Mouse (Mus musculus) liver, adult 2 months (tissue): ENCODE data around the gene Otos. TPM values are rescaled to one million over a fixed set of nuclear protein-coding genes. Genes with fewer than 3 reads are reported as not detected.

ENCODE experiments used
- DNase-seq: peaks from one replicate; pipeline ENCODE4 v3.0.0-alpha.2; 2011; ENCODE audit warnings: low read depth, low spot score; ENCODE audit errors: extremely low read depth
- H3K27ac ChIP-seq: fragments of 200-500 bp; replicated peaks from 2 replicates; pipeline ENCODE4 v1.5.1; 2012; ENCODE audit warnings: low read depth, mild to moderate bottlenecking, control low read depth, inconsistent platforms, low read length; ENCODE audit not compliant: insufficient read depth
- H3K27me3 ChIP-seq: fragments of 200-500 bp; 2 replicates; pipeline ENCODE4 v1.6.1; 2012; ENCODE audit warnings: mild to moderate bottlenecking, moderate library complexity, low read length, inconsistent platforms; ENCODE audit not compliant: control insufficient read depth, insufficient read depth
- H3K36me3 ChIP-seq: fragments of 200-500 bp; 2 replicates; pipeline ENCODE4 v1.6.1; 2012; ENCODE audit warnings: low read length, inconsistent platforms; ENCODE audit not compliant: control insufficient read depth, insufficient read depth
- H3K4me1 ChIP-seq: fragments of 200-500 bp; 2 replicates; pipeline ENCODE4 v1.6.1; 2011; ENCODE audit warnings: low read length; ENCODE audit not compliant: control insufficient read depth, insufficient read depth
- H3K4me3 ChIP-seq: fragments of 200-500 bp; 2 replicates; pipeline ENCODE4 v1.5.1; 2011; ENCODE audit warnings: low read depth, mild to moderate bottlenecking, control low read depth, low read length, moderate library complexity; ENCODE audit not compliant: insufficient read depth
- H3K79me2 ChIP-seq: fragments of 200-500 bp; 2 replicates; pipeline ENCODE4 v1.6.1; 2012; ENCODE audit warnings: inconsistent platforms, mild to moderate bottlenecking, low read length, moderate library complexity; ENCODE audit not compliant: control insufficient read depth, insufficient read depth
- H3K9ac ChIP-seq: fragments of 200-500 bp; 2 replicates; pipeline ENCODE4 v1.6.1; 2012; ENCODE audit warnings: low read depth, mild to moderate bottlenecking, control low read depth, inconsistent platforms, low read length
- CTCF ChIP-seq: fragments of 200-500 bp; IDR thresholded peaks from 2 replicates; pipeline ENCODE4 v1.5.1; 2011; ENCODE audit warnings: low read depth, low read length, control low read depth
- POLR2A ChIP-seq: fragments of 200-500 bp; IDR thresholded peaks from 2 replicates; pipeline ENCODE4 v1.6.1; 2011; ENCODE audit warnings: low read length, control low read depth; ENCODE audit not compliant: insufficient read depth; ENCODE audit errors: extremely low read depth
- WGBS: fragments of 180-500 bp; shearing (Covaris S2); methylation state at CpG from one replicate; pipeline ENCODE4 v1.1.7; 2018; 5-methylcytosine and 5-hydroxymethylcytosine counted together
- polyA plus RNA-seq: library from polyadenylated mRNA; depleted of rRNA; stranded (reverse); fragments of >200 nt; gene quantifications from 2 replicates; pipeline ENCODE4 v1.2.3, GENCODE M21; 2012
- total RNA-seq: library from RNA; depleted of rRNA; stranded (reverse); fragments of >200 nt; gene quantifications from 2 replicates; pipeline ENCODE4 v1.2.3, GENCODE M21; 2014

Otos gene
- total and polyA plus RNA-seq, 2 experiments, result not detected

DNA sequence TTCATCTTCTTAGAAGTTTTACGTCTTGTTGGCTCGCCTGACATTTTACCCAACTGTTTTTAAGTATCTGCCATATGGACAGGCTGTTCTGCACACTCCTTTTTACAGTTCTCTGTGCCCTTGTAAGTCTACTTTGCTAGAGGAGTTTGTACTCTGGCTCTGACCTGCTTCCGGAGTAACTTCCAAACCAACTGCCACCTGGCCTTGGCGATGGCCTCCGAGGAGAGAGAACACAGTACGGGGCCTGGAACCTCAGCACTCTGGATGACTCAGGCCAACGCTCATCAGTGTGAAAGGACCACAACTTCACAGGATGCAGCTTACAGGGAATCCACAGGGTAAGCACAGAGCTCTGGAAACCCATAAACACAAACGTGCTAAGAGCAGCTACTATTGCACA is 14.9 kb downstream of the Otos start:
- no peak overlapping the region for H3K4me3 ChIP-seq
- H3K9ac ChIP-seq, result no peak overlapping the region
- H3K79me2 ChIP-seq, result no peaks in the 10 kb centered on the region
- H3K4me1 ChIP-seq, result no peaks in the 10 kb centered on the region
- H3K36me3 ChIP-seq, result no peaks in the 10 kb centered on the region; the same call in 1 of the 2 replicates
- no peak overlapping the region for H3K27ac ChIP-seq
- 84% methylated on average over 8 of the region's 8 CpGs for WGBS
- no peaks in the 10 kb centered on the region for H3K27me3 ChIP-seq
- no peak for TF ChIP-seq POLR2A
- no peak for TF ChIP-seq CTCF
- DNase-seq, result no peak

DNA sequence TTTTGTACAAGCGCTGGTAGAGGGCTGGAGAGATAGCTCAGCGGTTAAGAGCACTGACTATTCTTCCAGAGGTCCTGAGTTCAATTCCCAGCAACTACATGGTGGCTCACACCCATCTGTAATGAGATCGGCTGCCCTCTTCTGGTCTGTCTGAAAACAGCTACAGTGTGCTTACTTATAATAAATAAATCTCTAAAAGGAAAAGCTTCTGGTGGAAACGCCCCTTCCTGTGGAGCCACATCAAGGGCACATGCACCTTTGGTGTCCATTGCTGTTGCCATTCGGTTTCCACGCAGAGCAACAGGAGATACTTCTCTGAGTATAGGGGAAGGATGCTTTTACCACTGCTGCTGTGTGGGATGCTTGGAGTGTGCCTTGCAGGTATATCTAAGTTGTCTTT is 15.7 kb downstream of the Otos start:
- TF ChIP-seq POLR2A (no peak), CTCF (no peak)
- no peak overlapping the region for H3K9ac ChIP-seq
- no peaks in the 10 kb centered on the region for H3K4me1 ChIP-seq
- H3K4me3 ChIP-seq, result no peak overlapping the region
- no peaks in the 10 kb centered on the region; the same call in 1 of the 2 replicates for H3K36me3 ChIP-seq
- H3K79me2 ChIP-seq, result no peaks in the 10 kb centered on the region
- no peak overlapping the region for H3K27ac ChIP-seq
- no peaks in the 10 kb centered on the region for H3K27me3 ChIP-seq
- 61% methylated on average over 6 of the region's 6 CpGs for WGBS
- DNase-seq, result no peak

DNA sequence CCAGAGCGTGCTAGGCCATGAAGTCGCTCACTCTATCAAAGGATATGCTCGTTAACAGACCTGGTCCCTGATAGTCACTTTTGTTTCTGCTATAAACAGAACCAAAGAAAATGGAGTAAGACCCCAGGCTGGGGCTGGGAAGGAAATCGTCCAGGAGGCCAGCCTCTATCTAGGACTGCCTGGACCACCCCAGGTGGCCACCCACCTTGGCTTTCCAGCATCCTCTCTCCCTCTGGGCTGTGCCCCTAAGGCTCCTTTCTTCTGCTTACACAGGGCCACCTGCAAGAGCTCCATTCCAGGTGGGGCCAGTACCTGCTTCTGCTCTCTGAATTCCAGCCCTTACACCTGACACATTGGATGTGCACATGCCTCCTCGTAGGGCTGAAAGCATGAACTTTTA is 16.4 kb downstream of the Otos start:
- TF ChIP-seq CTCF, result no peak
- TF ChIP-seq POLR2A, result no peak
- Histone ChIP-seq H3K36me3 (no peaks in the 10 kb centered on the region; the same call in 1 of the 2 replicates), H3K27ac (no peak overlapping the region), H3K27me3 (no peaks in the 10 kb centered on the region), H3K4me1 (no peaks in the 10 kb centered on the region), H3K4me3 (no peak overlapping the region), H3K9ac (no peak overlapping the region), H3K79me2 (no peaks in the 10 kb centered on the region)
- WGBS, result 79% methylated on average over 5 of the region's 5 CpGs
- DNase-seq, result no peak

DNA sequence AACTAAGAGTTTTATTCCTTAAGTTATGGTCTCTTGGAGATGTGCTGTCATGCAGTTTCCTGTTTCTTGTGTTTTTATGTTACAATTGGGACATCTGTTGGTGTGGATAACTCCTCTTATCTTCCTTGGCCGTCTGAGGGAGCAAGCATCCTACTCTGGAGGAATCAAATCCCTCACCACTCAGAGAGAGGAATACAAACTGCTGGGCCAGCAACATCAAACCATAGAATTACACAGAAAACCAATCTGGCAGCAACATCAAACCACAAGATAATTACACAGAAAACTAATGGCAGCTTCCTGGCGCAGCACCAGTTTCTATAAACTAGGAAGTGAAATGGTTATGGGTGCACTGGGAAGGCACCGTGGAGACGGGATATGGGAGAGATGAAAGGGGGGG is 20.4 kb downstream of the Otos start:
- 59% methylated on average over 4 of the region's 4 CpGs for WGBS
- Histone ChIP-seq H3K9ac (no peak overlapping the region), H3K27me3 (no peaks in the 10 kb centered on the region), H3K79me2 (no peaks in the 10 kb centered on the region), H3K4me1 (no peaks in the 10 kb centered on the region), H3K4me3 (no peak overlapping the region), H3K36me3 (no peaks in the 10 kb centered on the region), H3K27ac (no peak overlapping the region)
- TF ChIP-seq CTCF (no peak), POLR2A (no peak)
- no peak for DNase-seq

DNA sequence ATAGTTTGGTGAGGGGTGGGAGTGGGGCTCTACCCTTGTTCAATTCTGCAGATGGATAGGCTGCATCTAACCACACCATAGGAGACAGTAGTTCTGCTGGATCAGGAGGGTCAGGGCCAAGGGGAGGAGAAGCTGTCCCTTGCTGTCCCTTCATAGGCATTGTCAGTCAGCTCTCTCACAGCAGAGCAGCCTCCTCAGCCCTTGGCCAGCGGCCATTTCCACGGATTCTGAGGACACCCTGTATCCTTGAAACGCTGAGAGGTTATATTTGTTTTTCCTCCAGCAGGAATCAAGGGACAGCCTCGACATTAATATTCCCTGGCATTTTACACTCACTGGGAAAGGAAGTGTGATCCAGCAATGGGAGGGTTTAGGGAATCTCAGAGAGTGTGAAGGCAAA is 30.3 kb downstream of the Otos start:
- no peak for DNase-seq
- Histone ChIP-seq H3K4me1 (no peaks in the 10 kb centered on the region), H3K79me2 (no peaks in the 10 kb centered on the region), H3K27me3 (no peaks in the 10 kb centered on the region), H3K27ac (no peak overlapping the region), H3K4me3 (no peak overlapping the region), H3K9ac (no peak overlapping the region), H3K36me3 (no peaks in the 10 kb centered on the region)
- TF ChIP-seq POLR2A, result no peak
- no peak for TF ChIP-seq CTCF
- 29% methylated on average over 4 of the region's 4 CpGs for WGBS

DNA sequence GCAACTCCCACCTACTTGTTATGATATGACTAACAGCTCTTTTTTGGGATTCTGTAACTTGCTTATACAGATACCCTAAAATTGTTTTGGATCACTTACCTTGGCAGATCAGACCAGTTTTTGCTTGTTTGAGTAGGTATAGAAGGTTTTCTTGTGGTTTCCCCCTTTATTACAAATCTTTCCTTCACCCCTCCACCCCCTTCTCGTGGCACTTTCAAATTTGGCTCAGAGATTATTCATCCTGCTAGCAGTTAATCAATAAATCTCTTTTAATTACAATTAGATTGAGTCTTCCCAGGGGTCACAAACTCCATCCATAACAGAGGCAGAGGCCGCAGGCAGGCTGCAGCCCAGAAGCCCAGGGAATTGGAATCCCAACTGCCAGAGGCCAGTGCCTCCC is 31.2 kb downstream of the Otos start, which contains the start of gene Olfr12:
TSS of gene Olfr12 (plus strand) at position 301 of the 400 bp plus-strand sequence.
- no peak for DNase-seq
- 59% methylated on average over 2 of the region's 2 CpGs for WGBS
- TF ChIP-seq POLR2A (no peak), CTCF (no peak)

More for the DNA sequence above, 31.2 kb downstream of the Otos start, which contains the start of gene Olfr12:
- Histone ChIP-seq H3K4me1 (no peaks in the 10 kb centered on the region), H3K4me3 (no peak within 1 kb of the TSS), H3K9ac (no peak within 1 kb of the TSS), H3K27me3 (no peaks in the 10 kb centered on the region), H3K79me2 (no peaks in the 10 kb centered on the region), H3K36me3 (no peaks in the 10 kb centered on the region), H3K27ac (no peak within 1 kb of the TSS)
